Mouse (Mus musculus): Measurements from ENCODE around the gene Prr18.

The Prr18 gene

DNA sequence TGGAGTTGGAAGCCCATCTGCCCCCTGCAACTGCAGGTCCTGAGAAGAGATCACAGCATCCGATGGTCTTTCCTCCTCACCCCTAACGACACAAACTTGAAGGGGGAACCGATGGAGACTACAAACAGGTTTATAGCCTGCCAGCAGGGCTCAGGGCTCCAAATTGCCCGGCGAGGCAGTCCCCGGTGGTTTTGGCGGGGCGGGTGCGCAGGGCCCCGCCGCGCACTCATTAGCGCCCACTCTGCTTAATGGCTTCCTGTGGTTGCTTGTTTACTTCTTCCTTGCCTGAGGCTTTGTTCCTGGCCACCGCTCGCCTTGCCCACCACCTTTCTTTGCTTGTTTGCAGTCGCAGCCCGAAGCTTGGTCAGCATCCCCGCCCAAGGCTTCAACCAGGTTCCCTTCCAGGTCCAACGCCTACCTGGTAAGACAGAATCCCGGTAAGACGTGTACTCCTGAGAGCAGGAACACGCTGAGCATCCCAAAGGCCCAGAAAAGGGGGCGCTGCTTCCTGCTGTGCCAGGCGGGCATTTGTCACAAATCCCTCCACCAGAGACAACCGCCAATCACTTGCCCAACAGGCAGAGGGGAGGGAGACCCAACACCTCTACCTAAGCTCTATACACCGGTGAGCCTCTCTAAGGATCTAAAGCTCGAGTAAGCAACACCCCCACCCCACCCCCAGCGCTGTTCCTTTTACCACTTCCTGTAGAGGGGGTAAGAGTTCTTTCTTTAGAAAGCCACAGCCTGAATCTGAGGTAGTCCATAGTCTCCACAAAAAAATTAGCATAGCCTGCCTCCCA is 51.9 kb downstream of the Prr18 start:
- DNase-seq (ENCODE audit: low read depth), result no peak

DNA sequence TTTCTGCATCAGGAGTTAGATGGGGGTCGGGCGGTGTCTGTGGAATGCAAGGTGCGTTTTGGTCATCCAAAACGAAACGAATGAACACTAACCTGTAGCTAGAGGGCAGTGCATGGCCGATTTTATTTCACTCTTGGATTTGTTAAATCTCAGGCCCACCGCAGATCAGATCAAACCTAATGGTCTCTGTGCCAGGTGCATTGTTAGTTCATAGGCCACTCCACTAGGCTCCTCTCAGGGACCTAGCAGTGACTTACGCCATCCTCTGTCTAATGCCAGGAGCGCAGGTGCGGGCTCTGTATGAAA is 52.5 kb downstream of the Prr18 start:
- no peak for DNase-seq (ENCODE audit: low read depth)

DNA sequence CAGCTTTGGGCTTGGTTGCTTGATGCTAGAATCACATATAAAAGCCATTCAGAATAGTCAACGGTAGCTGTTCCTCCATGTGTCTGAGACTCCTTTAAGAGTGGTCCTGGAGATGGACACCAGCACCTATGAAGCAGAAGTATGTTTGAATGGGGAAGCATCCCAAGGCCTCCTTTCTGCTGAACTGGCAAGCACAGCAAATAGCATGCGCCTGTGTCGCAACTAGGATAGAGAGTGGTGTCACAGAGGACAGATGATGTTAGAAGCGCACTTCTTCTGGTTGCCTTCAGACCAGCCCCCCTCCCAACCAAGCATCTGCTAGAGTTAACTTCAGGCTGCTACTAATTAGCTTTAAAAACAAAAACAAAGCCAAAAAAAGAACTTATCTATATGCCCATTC is 53.2 kb downstream of the Prr18 start:
- no peak for DNase-seq (ENCODE audit: low read depth)

Data from c-Kit-positive CD71-positive TER-119-negative erythroid progenitor cells, embryonic 14.5 days (primary cell).